ENCODE assay signal across 17 mouse cellular contexts in genomic region chr9:117863944-117864343, GRCm38 (mm10).
DNase-seq lines count a peak whose midpoint lies in the region; ATAC-seq and TF ChIP-seq lines count a peak whose summit lies in the region.
"Had no signal": no experiment of that assay in that cellular context is flagged by ENCODE, and none has a peak within 500 bp of the region (broad histone marks: within the 10 kb centered on the region; RNA-seq: fewer than 3 reads in every experiment).

No protein-coding gene starts in this region.

- no peak overlapping the region for H3K4me3 ChIP-seq in heart, adult 2 months
- no peak overlapping the region for H3K4me3 ChIP-seq in liver, embryonic 14.5 days (ENCODE audit: insufficient read depth in 1 of 2, low read depth in 2 of 2, low read length in 2 of 2)
- H3K4me3 ChIP-seq: forebrain, embryonic 12.5 days; gastrocnemius, adult 2 months; liver, embryonic 13.5 days; midbrain, embryonic 15.5 days had no signal

- no peaks in the 10 kb centered on the region for H3K9me3 ChIP-seq in liver, embryonic 14.5 days (ENCODE audit: control insufficient read depth, low read length)
- H3K9me3 ChIP-seq: forebrain, embryonic 12.5 days; midbrain, embryonic 15.5 days had no signal

- no peak for DNase-seq in heart, adult 2 months
- DNase-seq in heart, postnatal 36 days: no peak
- DNase-seq in liver, embryonic 14.5 days (ENCODE audit: low read depth in 3 of 3, low spot score in 3 of 3): no peak
- DNase-seq in liver: no peak
- DNase-seq in 416B (ENCODE audit: low read depth): peak; percentile 46
- peak; percentile 14 for DNase-seq in MEL-GATA-1-ER (ENCODE audit: extremely low read depth, low read depth)
- DNase-seq in urinary bladder, postnatal 10 days (ENCODE audit: low spot score): no peak
- DNase-seq in heart, postnatal 25 days (ENCODE audit: low spot score): no peak
- DNase-seq: adrenal gland, postnatal 14 days; gastrocnemius, adult 2 months; heart, postnatal 14 days; liver, embryonic 13.5 days had no signal

- 86% methylated on average over 3 of the region's 3 CpGs for WGBS in heart, adult 2 months
- WGBS in liver, embryonic 14.5 days (ENCODE audit: insufficient replicate concordance): 57% methylated on average over 2 of the region's 3 CpGs

- H3K9ac ChIP-seq in heart, adult 2 months (ENCODE audit: low read depth, low read length): no peak overlapping the region
- H3K9ac ChIP-seq in liver, embryonic 14.5 days (replicated peaks): no peak overlapping the region
- H3K9ac ChIP-seq: forebrain, embryonic 12.5 days; liver, embryonic 13.5 days; midbrain, embryonic 15.5 days had no signal

- TF ChIP-seq EP300 in heart, adult 2 months (IDR thresholded peaks at IDR 0.05; ENCODE audit: insufficient read depth, low read depth, low read length): no peak
- TF ChIP-seq EP300 in liver, embryonic 14.5 days (IDR thresholded peaks at IDR 0.05; ENCODE audit: low read depth): no peak

- H3K4me1 ChIP-seq in heart, adult 2 months (ENCODE audit: control insufficient read depth, insufficient read depth, low read length): no peaks in the 10 kb centered on the region
- H3K4me1 ChIP-seq in liver, embryonic 14.5 days (replicated peaks; ENCODE audit: control insufficient read depth in 2 of 2, insufficient read depth in 2 of 2, low read length in 1 of 2): no peaks in the 10 kb centered on the region
- H3K4me1 ChIP-seq: forebrain, embryonic 12.5 days; liver, embryonic 13.5 days; midbrain, embryonic 15.5 days had no signal

- H3K4me2 ChIP-seq in liver, embryonic 14.5 days (ENCODE audit: low read depth): no peak overlapping the region
- H3K4me2 ChIP-seq: forebrain, embryonic 12.5 days; liver, embryonic 13.5 days; midbrain, embryonic 15.5 days had no signal

- TF ChIP-seq CTCF in heart, adult 2 months (IDR thresholded peaks at IDR 0.05): peak; percentile 17; the same call in 1 of the 2 replicates
- 0 out of 2 replicates have a peak, but pooled peaks have one; percentile 16 for TF ChIP-seq CTCF in liver, embryonic 14.5 days (IDR thresholded peaks at IDR 0.05; ENCODE audit: low read depth)

- no peak for TF ChIP-seq POLR2A in heart, adult 2 months (IDR thresholded peaks at IDR 0.05; ENCODE audit: insufficient read depth, low read depth, low read length)

- no peaks in the 10 kb centered on the region for H3K27me3 ChIP-seq in heart, adult 2 months (ENCODE audit: control insufficient read depth, insufficient read depth, low read length)
- no peaks in the 10 kb centered on the region for H3K27me3 ChIP-seq in liver, embryonic 14.5 days (ENCODE audit: control insufficient read depth, insufficient read depth, low read length)
- H3K27me3 ChIP-seq: CH12.LX; forebrain, embryonic 12.5 days; liver, embryonic 13.5 days; midbrain, embryonic 15.5 days had no signal

- intact Hi-C loops in heart, adult 2 months (cut with DNase I): no loop called here
- intact Hi-C loops in heart, postnatal 36 days (cut with DNase I): no loop called here
- intact Hi-C loops in heart, postnatal 25 days (cut with DNase I): no loop called here

- no peaks in the 10 kb centered on the region for H3K79me2 ChIP-seq in heart, adult 2 months (replicated peaks; ENCODE audit: control insufficient read depth, insufficient read depth, low read length)

- H3K36me3 ChIP-seq in heart, adult 2 months (ENCODE audit: control insufficient read depth, insufficient read depth, low read length): no peaks in the 10 kb centered on the region
- no peaks in the 10 kb centered on the region for H3K36me3 ChIP-seq in liver, embryonic 14.5 days (replicated peaks; ENCODE audit: control insufficient read depth, insufficient read depth, low read depth)
- H3K36me3 ChIP-seq: forebrain, embryonic 12.5 days; liver, embryonic 13.5 days; midbrain, embryonic 15.5 days had no signal

- no peak for ATAC-seq in liver, embryonic 14.5 days (ENCODE audit: insufficient read depth)
- ATAC-seq: inflammation-experienced regulatory T-cells, adult 6 months; midbrain, embryonic 15.5 days had no signal

- H3K27ac ChIP-seq in heart, adult 2 months: no peak overlapping the region
- H3K27ac ChIP-seq in liver, embryonic 14.5 days: no peak overlapping the region
- H3K27ac ChIP-seq: forebrain, embryonic 12.5 days; gastrocnemius, adult 2 months; liver, embryonic 13.5 days; macrophage; midbrain, embryonic 15.5 days had no signal

Comparison
In these comparisons a context has a peak if more than half of its experiments do, and no peak if none do; other contexts are left out.
1. DNase-seq: peak in 416B (single experiment) and MEL-GATA-1-ER (single experiment); none in heart, adult 2 months (0 of 2), heart, postnatal 36 days (0 of 2), liver, embryonic 14.5 days (0 of 3), liver (single experiment), urinary bladder, postnatal 10 days (single experiment) and heart, postnatal 25 days (single experiment).